Mouse (Mus musculus) macrophage (primary cell): ENCODE data around the gene Mybbp1a. TPM values are rescaled to one million over a fixed set of nuclear protein-coding genes. Genes with fewer than 3 reads are reported as not detected.

Source experiments
- H3K27ac ChIP-seq: fragments of 350-480 bp; formaldehyde crosslinking; 2 replicates; pipeline ENCODE4 v1.9.0; 2021
- H3K36me3 ChIP-seq: fragments of 350-480 bp; formaldehyde crosslinking; 2 replicates; pipeline ENCODE4 v1.9.0; 2021; ENCODE audit errors: inconsistent target
- H3K4me3 ChIP-seq: fragments of 350-480 bp; formaldehyde crosslinking; 2 replicates; pipeline ENCODE4 v1.9.0; 2021; ENCODE audit errors: inconsistent target
- H3K79me2 ChIP-seq: fragments of 350-480 bp; formaldehyde crosslinking; 2 replicates; pipeline ENCODE4 v1.9.0; 2021; ENCODE audit errors: inconsistent target
- WGBS: methylation state at CpG from one replicate; pipeline ENCODE4 v1.1.7; 2026; ENCODE audit warnings: inconsistent platforms; ENCODE audit not compliant: missing documents; 5-methylcytosine and 5-hydroxymethylcytosine counted together
- polyA plus RNA-seq: library from polyadenylated mRNA; stranded (reverse); fragments of 250-400 nt; gene quantifications from 3 replicates; pipeline ENCODE4 v1.2.4, GENCODE M21; 2018; ENCODE audit warnings: inconsistent platforms

Gene Mybbp1a
- polyA plus RNA-seq, 1 experiment from 2014 or later, result 58.1 TPM

DNA sequence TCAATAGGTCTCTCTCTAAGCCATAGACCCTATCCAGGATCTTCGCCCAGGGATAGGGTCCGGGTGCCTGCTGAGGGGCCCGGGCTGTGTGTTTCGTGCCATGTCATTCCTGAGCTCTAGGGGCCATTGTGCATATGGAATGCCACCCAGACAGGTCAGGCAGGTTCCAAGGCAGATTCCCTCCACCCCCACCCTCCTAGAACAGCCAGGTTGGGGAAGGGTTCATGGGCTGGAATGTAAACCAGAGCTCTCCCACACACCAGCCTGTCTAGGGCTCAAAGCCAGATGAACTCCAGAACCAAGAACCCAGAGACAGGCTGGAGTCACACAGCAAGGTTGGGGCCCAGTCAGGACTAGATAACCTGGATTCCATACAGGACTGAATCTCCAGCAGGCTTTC is 32.4 kb downstream of the Mybbp1a start:
- 86% methylated on average over 1 of the region's 4 CpGs for WGBS
- no peaks in the 10 kb centered on the region for H3K79me2 ChIP-seq

GRCm38 (mm10) chr11:72474926-72475325 is 33.8 kb downstream of the Mybbp1a start:
- WGBS, result 85% methylated on average over 2 of the region's 3 CpGs
- Histone ChIP-seq H3K4me3 (no peak overlapping the region), H3K36me3 (no peaks in the 10 kb centered on the region), H3K79me2 (no peaks in the 10 kb centered on the region), H3K27ac (no peak overlapping the region)

More for the DNA sequence above, 32.4 kb downstream of the Mybbp1a start:
- no peaks in the 10 kb centered on the region for H3K36me3 ChIP-seq
- H3K27ac ChIP-seq, result no peak overlapping the region
- H3K4me3 ChIP-seq, result no peak overlapping the region

DNA sequence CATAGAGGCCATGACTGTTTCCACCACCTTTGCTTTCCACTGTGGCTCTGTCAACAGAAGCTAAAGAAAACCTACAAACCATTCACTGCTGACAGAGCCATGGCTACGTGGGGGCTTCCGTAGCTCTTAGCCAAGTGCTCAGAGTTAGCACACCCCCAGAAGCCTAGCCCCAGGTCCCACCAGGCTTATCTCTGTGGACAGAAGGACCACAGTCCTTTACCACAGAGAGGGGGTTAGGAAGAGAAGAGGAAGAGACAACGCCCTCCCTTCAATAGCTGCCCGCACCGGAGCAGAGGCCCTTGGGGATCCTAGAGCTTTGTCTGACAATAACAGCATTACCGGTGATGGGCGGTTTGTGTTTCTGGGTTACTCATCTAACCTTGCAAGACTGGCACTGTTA is 34.3 kb downstream of the Mybbp1a start:
- no peaks in the 10 kb centered on the region for H3K79me2 ChIP-seq
- no peak overlapping the region for H3K27ac ChIP-seq
- no peak overlapping the region for H3K4me3 ChIP-seq
- H3K36me3 ChIP-seq, result no peaks in the 10 kb centered on the region
- 46% methylated on average over 7 of the region's 7 CpGs for WGBS

DNA sequence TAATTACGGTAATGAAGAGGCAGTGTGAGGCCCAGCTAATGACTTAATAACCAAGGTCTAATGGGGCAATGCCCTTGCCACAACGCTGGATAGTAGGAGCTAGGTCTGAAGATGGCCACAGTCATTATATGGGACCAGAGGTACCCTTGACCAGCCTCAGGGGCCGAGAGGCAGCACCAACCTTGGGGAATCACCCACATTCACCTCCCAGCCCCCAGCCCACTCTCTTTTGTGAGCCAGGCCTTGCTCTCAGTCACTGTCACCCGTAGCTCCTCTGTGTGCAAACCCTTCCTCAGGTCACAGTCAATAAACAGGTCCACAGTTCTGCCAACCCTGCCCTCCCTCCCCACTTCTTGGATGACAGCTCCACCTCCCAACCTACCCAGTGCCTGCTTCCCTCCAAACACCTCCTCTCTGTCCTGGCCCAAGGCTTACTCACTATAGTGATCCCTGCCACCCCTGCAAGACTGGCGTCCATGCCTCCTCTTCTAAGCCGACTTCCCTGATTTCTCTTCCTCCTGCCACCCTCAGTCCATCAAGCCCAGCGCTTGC is 35.0 kb downstream of the Mybbp1a start:
- WGBS, result 55% methylated on average over 7 of the region's 7 CpGs
- no peak overlapping the region for H3K4me3 ChIP-seq
- H3K36me3 ChIP-seq, result no peaks in the 10 kb centered on the region
- H3K27ac ChIP-seq, result no peak overlapping the region
- H3K79me2 ChIP-seq, result no peaks in the 10 kb centered on the region

- 69% methylated on average over 4 of the region's 5 CpGs for WGBS
- H3K27ac ChIP-seq, result no peak overlapping the region
- H3K79me2 ChIP-seq, result no peaks in the 10 kb centered on the region
Measured at GRCm38 (mm10) chr11:72477182-72477581, 36.0 kb downstream of the Mybbp1a start.

DNA sequence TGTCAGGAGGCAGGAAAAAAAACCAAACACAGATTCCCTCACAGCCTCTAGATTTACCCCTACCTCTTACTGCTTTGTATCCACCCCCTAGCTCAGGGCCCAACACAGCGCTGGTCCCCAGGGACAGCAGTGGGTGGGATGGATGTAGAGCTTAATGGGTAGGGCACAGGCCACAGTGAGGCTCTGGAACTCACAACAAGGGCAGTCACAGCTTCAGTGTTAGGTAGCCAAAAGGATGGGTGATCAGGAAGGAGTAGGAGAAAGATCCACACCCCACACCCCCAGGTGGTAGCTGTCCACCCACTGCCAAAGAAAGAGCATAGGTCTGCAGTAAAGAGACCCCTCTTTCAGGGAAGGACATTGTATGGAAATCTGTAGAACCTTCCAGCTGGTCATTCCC is 36.5 kb downstream of the Mybbp1a start:
- WGBS, result 88% methylated on average over 1 of the region's 1 CpGs
- H3K4me3 ChIP-seq, result no peak overlapping the region
- H3K36me3 ChIP-seq, result no peaks in the 10 kb centered on the region
- no peaks in the 10 kb centered on the region for H3K79me2 ChIP-seq
- no peak overlapping the region for H3K27ac ChIP-seq

More at GRCm38 (mm10) chr11:72477182-72477581, 36.0 kb downstream of the Mybbp1a start:
- Histone ChIP-seq H3K4me3 (no peak overlapping the region), H3K36me3 (no peaks in the 10 kb centered on the region)

DNA sequence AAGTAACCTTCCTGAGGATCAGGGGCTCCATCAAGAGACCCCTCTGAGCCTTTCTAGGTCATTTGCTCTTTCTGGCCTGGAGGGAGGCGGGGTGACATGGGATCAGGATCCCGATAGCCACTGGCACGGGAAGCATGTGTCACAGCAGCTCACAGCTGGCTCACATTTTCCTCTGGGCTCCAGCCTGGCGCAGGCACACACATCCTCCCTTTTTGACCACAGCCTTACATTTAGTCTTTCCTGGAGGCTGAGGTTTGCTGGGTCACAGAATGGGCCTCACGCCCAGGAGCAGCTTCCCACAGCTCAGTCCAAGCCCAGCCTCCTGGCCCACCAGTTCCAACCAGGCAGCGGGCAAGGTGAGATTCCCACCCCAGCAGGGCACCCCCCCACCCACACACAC is 37.1 kb downstream of the Mybbp1a start:
- H3K27ac ChIP-seq, result no peak overlapping the region
- H3K36me3 ChIP-seq, result no peaks in the 10 kb centered on the region
- no peaks in the 10 kb centered on the region for H3K79me2 ChIP-seq
- H3K4me3 ChIP-seq, result no peak overlapping the region
- WGBS, result 68% methylated on average over 6 of the region's 6 CpGs

DNA sequence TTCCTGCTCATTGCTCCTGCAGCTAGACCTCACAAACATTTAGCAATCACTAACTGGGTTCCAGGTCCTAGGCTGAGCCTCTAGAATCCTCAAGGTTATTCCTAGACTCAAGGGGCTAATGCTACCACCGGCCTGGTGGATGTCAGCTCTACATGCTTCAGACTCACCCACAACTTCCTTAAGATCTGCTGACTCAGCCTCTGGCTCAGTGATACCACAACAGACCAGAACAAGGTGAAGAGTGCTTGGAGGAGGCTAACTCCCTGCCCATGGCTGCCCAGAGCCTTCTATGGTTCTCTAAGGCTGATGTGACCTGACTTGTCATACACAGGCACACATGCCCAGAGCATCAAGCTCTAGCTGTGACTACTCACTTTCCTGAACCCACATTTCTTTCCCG is 38.3 kb downstream of the Mybbp1a start:
- H3K79me2 ChIP-seq, result no peaks in the 10 kb centered on the region
- no peaks in the 10 kb centered on the region for H3K36me3 ChIP-seq
- 35% methylated on average over 2 of the region's 2 CpGs for WGBS
- no peak overlapping the region for H3K4me3 ChIP-seq
- H3K27ac ChIP-seq, result no peak overlapping the region

- H3K27ac ChIP-seq, result no peak overlapping the region
- H3K79me2 ChIP-seq, result no peaks in the 10 kb centered on the region
- 61% methylated on average over 5 of the region's 5 CpGs for WGBS
- no peak overlapping the region for H3K4me3 ChIP-seq
- no peaks in the 10 kb centered on the region for H3K36me3 ChIP-seq
Measured at GRCm38 (mm10) chr11:72481313-72481712, 40.2 kb downstream of the Mybbp1a start.

- WGBS, result 62% methylated on average over 4 of the region's 4 CpGs
- Histone ChIP-seq H3K27ac (no peak overlapping the region), H3K79me2 (no peaks in the 10 kb centered on the region), H3K36me3 (no peaks in the 10 kb centered on the region), H3K4me3 (no peak overlapping the region)
Measured at GRCm38 (mm10) chr11:72481952-72482351, 40.8 kb downstream of the Mybbp1a start.

DNA sequence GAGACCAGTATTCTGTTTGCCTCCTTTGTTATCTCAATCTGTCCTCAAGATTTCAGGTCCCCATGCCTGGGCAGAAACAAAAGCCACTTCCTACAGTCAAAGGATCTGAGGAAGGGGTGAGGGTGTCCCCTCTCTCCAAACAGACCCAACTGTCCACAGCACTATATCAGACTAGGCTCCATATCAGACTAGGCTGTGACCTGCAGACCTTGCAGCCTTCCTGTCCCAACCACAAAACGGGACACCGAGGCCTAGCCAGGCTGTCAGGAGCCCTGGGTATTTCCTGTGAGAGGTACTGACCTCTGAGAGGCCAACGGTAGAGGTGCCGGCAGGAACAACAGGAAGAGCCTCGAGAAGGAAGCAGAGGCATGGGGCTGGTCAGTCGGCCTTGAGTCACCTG is 43.4 kb downstream of the Mybbp1a start:
- Histone ChIP-seq H3K27ac (no peak overlapping the region), H3K79me2 (no peaks in the 10 kb centered on the region), H3K36me3 (no peaks in the 10 kb centered on the region), H3K4me3 (no peak overlapping the region)
- WGBS, result 18% methylated on average over 6 of the region's 6 CpGs

GRCm38 (mm10) chr11:72485157-72485556 is 44.0 kb downstream of the Mybbp1a start:
- no peaks in the 10 kb centered on the region for H3K36me3 ChIP-seq
- H3K79me2 ChIP-seq, result no peaks in the 10 kb centered on the region
- H3K4me3 ChIP-seq, result no peak overlapping the region
- no peak overlapping the region for H3K27ac ChIP-seq
- WGBS, result 46% methylated on average over 5 of the region's 5 CpGs

DNA sequence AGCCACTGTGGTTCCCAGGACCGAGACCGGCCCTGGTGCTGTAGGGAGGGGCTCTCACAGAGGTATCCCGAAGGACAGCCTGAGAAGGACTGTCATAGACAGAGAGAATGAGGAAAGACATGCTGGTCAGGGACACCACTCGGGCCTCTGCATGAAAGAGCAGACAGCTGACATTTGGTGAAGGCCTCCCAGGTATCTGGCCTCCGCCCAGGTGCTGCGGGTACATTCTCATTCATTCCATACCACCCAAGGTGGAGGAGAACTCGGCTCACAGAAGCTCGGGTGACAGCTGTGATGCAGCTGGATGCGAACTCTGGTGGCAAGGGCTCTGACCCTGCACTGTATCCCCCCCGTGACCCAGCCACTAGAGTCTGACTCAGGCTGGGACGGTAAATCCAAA is 44.8 kb downstream of the Mybbp1a start:
- no peaks in the 10 kb centered on the region for H3K79me2 ChIP-seq
- WGBS, result 72% methylated on average over 11 of the region's 11 CpGs
- no peak overlapping the region for H3K4me3 ChIP-seq
- H3K27ac ChIP-seq, result no peak overlapping the region
- no peaks in the 10 kb centered on the region for H3K36me3 ChIP-seq

DNA sequence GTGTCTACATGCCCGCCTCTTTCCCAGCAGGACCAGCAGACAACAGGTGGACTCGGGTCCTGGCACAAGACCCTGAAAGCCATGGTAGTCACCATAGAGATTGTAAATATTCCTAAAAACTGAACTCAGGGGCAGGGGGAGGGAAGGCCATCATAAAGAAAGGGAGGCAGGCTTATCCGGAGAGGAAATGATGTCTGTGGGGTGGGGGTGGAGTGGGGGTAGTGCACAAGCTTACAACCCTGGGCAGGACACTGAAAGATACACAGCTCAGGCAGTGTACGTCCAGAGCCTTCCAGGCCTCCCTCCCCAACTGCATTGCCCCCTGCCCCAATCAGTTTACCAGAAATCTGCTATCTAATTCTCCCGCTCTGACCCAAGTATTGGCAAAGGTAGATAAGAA is 46.0 kb downstream of the Mybbp1a start:
- H3K79me2 ChIP-seq, result no peaks in the 10 kb centered on the region
- H3K4me3 ChIP-seq, result no peak overlapping the region
- no peaks in the 10 kb centered on the region for H3K36me3 ChIP-seq
- H3K27ac ChIP-seq, result no peak overlapping the region
- WGBS, result 34% methylated on average over 5 of the region's 5 CpGs

GRCm38 (mm10) chr11:72487739-72488138 is 46.6 kb downstream of the Mybbp1a start:
- Histone ChIP-seq H3K27ac (no peak overlapping the region), H3K4me3 (no peak overlapping the region), H3K79me2 (no peaks in the 10 kb centered on the region), H3K36me3 (no peaks in the 10 kb centered on the region)
- WGBS, result 57% methylated on average over 2 of the region's 2 CpGs

- Histone ChIP-seq H3K79me2 (no peaks in the 10 kb centered on the region), H3K36me3 (no peaks in the 10 kb centered on the region), H3K27ac (no peak overlapping the region), H3K4me3 (no peak overlapping the region)
- WGBS, result 3% methylated on average over 38 of the region's 38 CpGs
Measured at GRCm38 (mm10) chr11:72488753-72489271, 47.7 kb downstream of the Mybbp1a start.
